Mouse (Mus musculus) left cerebral cortex, adult 18-20 months (tissue): ENCODE measurements around the gene Nek11. TPM values are rescaled to one million over a fixed set of nuclear protein-coding genes. Genes with fewer than 3 reads are reported as not detected.

Experiments used
- DNase-seq, 2 experiments: peaks; one replicate each; pipeline ENCODE4 v3.0.0; 2021 to 2022; ENCODE audit warnings: low spot score in 2 of 2, mixed read lengths in 1 of 2
- long read RNA-seq, 2 experiments: library from polyadenylated mRNA; stranded (forward); transcript quantifications; one replicate each; pipeline ENCODE4 v2.0.0; 2021
- total RNA-seq, 2 experiments: library from RNA; stranded (reverse); gene quantifications; 2 replicates each; pipeline ENCODE4 v1.2.3; 2021

The Nek11 gene
- 1 to 10 TPM; 1.5 to 1.7 TPM for total RNA-seq
- long read RNA-seq, experiment 1, partial matches to known transcripts = 1 of 2 reads
- long read RNA-seq, experiment 1, other reads (novel, unspliced or antisense) = 1 of 2 reads
- long read RNA-seq, experiment 2, partial matches to known transcripts = 0 of 3 reads
- long read RNA-seq, experiment 2, other reads (novel, unspliced or antisense) = 1 of 3 reads

GRCm38 (mm10) chr9:105395218-105395627 is at the start of gene Nek11, which contains the start of gene Aste1:
Nek11 (minus strand) TSS chr9:105395524.
Aste1 (plus strand) TSS chr9:105395392.
- peak; percentile 92 to 95 for DNase-seq

GRCm38 (mm10) chr9:105408549-105408948 is 13.2 kb upstream of the Nek11 start:
- DNase-seq = no peak

GRCm38 (mm10) chr9:105394720-105395119 is 604 bp downstream of the Nek11 start:
- no peak for DNase-seq

GRCm38 (mm10) chr9:105390616-105391015 is 4.7 kb downstream of the Nek11 start:
- DNase-seq = no peak

- peak; percentile 77 to 92 for DNase-seq
Measured at GRCm38 (mm10) chr9:105389289-105389688, 6.0 kb downstream of the Nek11 start.

- no peak for DNase-seq
Measured at GRCm38 (mm10) chr9:105387403-105387802, 7.9 kb downstream of the Nek11 start.

GRCm38 (mm10) chr9:105379533-105380145 is 15.7 kb downstream of the Nek11 start:
- no peak for DNase-seq

GRCm38 (mm10) chr9:105377622-105378021 is 17.7 kb downstream of the Nek11 start:
- no peak for DNase-seq

- no peak for DNase-seq
Measured at GRCm38 (mm10) chr9:105376954-105377530, 18.3 kb downstream of the Nek11 start.

- DNase-seq = no peak
Measured at GRCm38 (mm10) chr9:105376411-105376810, 18.9 kb downstream of the Nek11 start.

- DNase-seq = no peak
Measured at GRCm38 (mm10) chr9:105374361-105374760, 21.0 kb downstream of the Nek11 start.

- no peak for DNase-seq
Measured at GRCm38 (mm10) chr9:105368605-105369004, 26.7 kb downstream of the Nek11 start.

- DNase-seq = no peak
Measured at GRCm38 (mm10) chr9:105366199-105366598, 29.1 kb downstream of the Nek11 start.

GRCm38 (mm10) chr9:105363520-105364231 is 31.6 kb downstream of the Nek11 start:
- DNase-seq = no peak

- no peak for DNase-seq
Measured at GRCm38 (mm10) chr9:105362181-105362580, 33.1 kb downstream of the Nek11 start.

GRCm38 (mm10) chr9:105349034-105349433 is 46.3 kb downstream of the Nek11 start:
- DNase-seq = no peak

GRCm38 (mm10) chr9:105348242-105349031 is 46.9 kb downstream of the Nek11 start:
- no peak for DNase-seq

- no peak for DNase-seq
Measured at GRCm38 (mm10) chr9:105342994-105343656, 52.2 kb downstream of the Nek11 start.

- DNase-seq = no peak
Measured at GRCm38 (mm10) chr9:105342565-105342964, 52.8 kb downstream of the Nek11 start.

GRCm38 (mm10) chr9:105332436-105333016 is 62.8 kb downstream of the Nek11 start:
- DNase-seq = no peak
